Mouse (Mus musculus) brown adipose tissue, adult 24 weeks (tissue): ENCODE results near the gene Psmg1. TPM values are rescaled to one million over a fixed set of nuclear protein-coding genes. Genes with fewer than 3 reads are reported as not detected.

Experiments
- H3K27ac ChIP-seq: fragments of 200-500 bp; replicated peaks from 2 replicates; pipeline ENCODE4 v1.5.1; 2012; ENCODE audit warnings: low read depth, mild to moderate bottlenecking, low read length
- H3K4me1 ChIP-seq: fragments of 200-500 bp; 2 replicates; pipeline ENCODE4 v1.6.1; 2012; ENCODE audit warnings: low read length, mixed read lengths; ENCODE audit not compliant: control insufficient read depth, insufficient read depth, insufficient read length
- H3K4me3 ChIP-seq: fragments of 200-500 bp; 2 replicates; pipeline ENCODE4 v1.5.1; 2012; ENCODE audit warnings: low read depth, mild to moderate bottlenecking, low read length, moderate library complexity; ENCODE audit not compliant: insufficient read depth
- polyA plus RNA-seq: library from polyadenylated mRNA; stranded (reverse); fragments of >200 nt; gene quantifications from 2 replicates; pipeline ENCODE4 v1.2.4, GENCODE M21; 2012; ENCODE audit not compliant: missing spikeins, insufficient read depth, insufficient read length

Gene Psmg1
- polyA plus RNA-seq, 1 experiment: 45.6 TPM

GRCm38 (mm10) chr16:95941575-95941974, 49.2 kb downstream of the Psmg1 start:
- H3K4me3 ChIP-seq: no peak overlapping the region
- H3K4me1 ChIP-seq: no peaks in the 10 kb centered on the region; the same call in 1 of the 2 replicates
- H3K27ac ChIP-seq: no peak overlapping the region

- peaks cover 19% of the 10 kb centered on the region for H3K4me1 ChIP-seq
- H3K27ac ChIP-seq: no peak overlapping the region
- no peak overlapping the region for H3K4me3 ChIP-seq
These were observed 55.2 kb downstream of the Psmg1 start for GRCm38 (mm10) chr16:95935495-95935961.

- H3K4me1 ChIP-seq: peaks cover 19% of the 10 kb centered on the region
- H3K27ac ChIP-seq: no peak overlapping the region
- no peak overlapping the region for H3K4me3 ChIP-seq
These were observed 57.9 kb downstream of the Psmg1 start for GRCm38 (mm10) chr16:95932860-95933259.

- H3K27ac ChIP-seq: peak overlapping the region; percentile 5; the same call in 1 of the 2 replicates
- H3K4me1 ChIP-seq: peaks cover 19% of the 10 kb centered on the region
- H3K4me3 ChIP-seq: no peak overlapping the region
These were observed 59.3 kb downstream of the Psmg1 start for GRCm38 (mm10) chr16:95931509-95931908.

Other genes with a start within 250 kb of the Psmg1 start
- gene Brwd1, start 91.6 kb upstream of the Psmg1 start, polyA plus RNA-seq: 17.3 and 22.8 TPM in 2 replicates
- gene Hmgn1, start 136.8 kb upstream of the Psmg1 start, polyA plus RNA-seq: 52.4 and 61.2 TPM in 2 replicates
- gene Wrb, start 154.4 kb upstream of the Psmg1 start, polyA plus RNA-seq: 7.8 and 9.9 TPM in 2 replicates
- gene Lca5l, start 201.3 kb upstream of the Psmg1 start, polyA plus RNA-seq: 0.44 and 0.46 TPM in 2 replicates
- 30.5 and 41.3 TPM in 2 replicates for gene Sh3bgr, start 209.5 kb upstream of the Psmg1 start, polyA plus RNA-seq
- gene B3galt5, start 244.8 kb upstream of the Psmg1 start, polyA plus RNA-seq: not detected in 2 replicates